Mouse (Mus musculus) lung, postnatal 0 days (tissue): ENCODE measurements around the gene Ly6g6d.

Experiments used
- CTCF ChIP-seq: IDR thresholded peaks from 2 replicates; pipeline ENCODE4 v1.5.1; 2016; ENCODE audit warnings: antibody characterized with exemption, mild to moderate bottlenecking
- EP300 ChIP-seq: IDR thresholded peaks from 2 replicates; pipeline ENCODE4 v1.6.1; 2016; ENCODE audit warnings: antibody characterized with exemption, mild to moderate bottlenecking, control low read depth

DNA sequence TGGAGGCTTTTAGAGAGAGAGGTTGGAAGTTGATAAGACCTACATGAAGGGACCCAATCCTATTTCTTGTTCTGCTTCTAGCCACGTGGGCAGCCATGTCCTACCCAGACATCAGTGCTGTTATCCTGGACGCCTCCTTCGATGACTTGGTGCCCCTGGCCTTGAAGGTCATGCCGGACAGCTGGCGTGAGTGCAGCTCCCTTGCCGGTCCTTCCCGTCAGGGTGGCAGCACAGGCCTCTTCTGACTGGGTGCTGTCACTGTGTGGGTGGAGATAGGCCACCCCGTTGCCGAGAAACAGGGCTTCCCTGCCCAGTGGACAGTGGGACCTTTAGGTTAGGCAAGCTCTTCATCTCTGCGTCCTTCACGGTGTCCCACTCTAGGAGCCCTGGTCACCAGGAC lies 23.3 kb upstream of the Ly6g6d start:
- TF ChIP-seq CTCF (no peak), EP300 (no peak)
